Mouse (Mus musculus) liver, embryonic 13.5 days (tissue): ENCODE results near the gene Dtwd1. TPM values are rescaled to one million over a fixed set of nuclear protein-coding genes. Genes with fewer than 3 reads are reported as not detected.
"Not testable (repeated sequence)": the region's sequence is repeated elsewhere in the genome, so short reads cannot be mapped to it uniquely, and the experiment has no call there.

ENCODE experiments used
- ATAC-seq: fragments of 200-750 bp; cut with Nextera tagmentation; 2 replicates; pipeline ENCODE4 v1.8.0; 2017; ENCODE audit warnings: low read depth, mild to moderate bottlenecking, moderate number of reproducible peaks, moderate library complexity
- DNase-seq: peaks from one replicate; pipeline ENCODE4 v3.0.0; 2022
- H3K27ac ChIP-seq: fragments of 300-500 bp; sonication (generic); 2 replicates; pipeline ENCODE4 v1.5.1; 2015; ENCODE audit warnings: moderate library complexity, mild to moderate bottlenecking, inconsistent platforms
- H3K27me3 ChIP-seq: fragments of 300-500 bp; sonication (generic); 2 replicates; pipeline ENCODE4 v1.6.1; 2015; ENCODE audit warnings: mild to moderate bottlenecking, inconsistent platforms
- H3K36me3 ChIP-seq: fragments of 300-500 bp; sonication (generic); 2 replicates; pipeline ENCODE4 v1.6.1; 2015; ENCODE audit warnings: mild to moderate bottlenecking, inconsistent platforms
- H3K4me1 ChIP-seq: fragments of 300-500 bp; sonication (generic); replicated peaks from 2 replicates; pipeline ENCODE4 v1.6.1; 2015; ENCODE audit warnings: inconsistent platforms
- H3K4me2 ChIP-seq: fragments of 300-500 bp; sonication (generic); 2 replicates; pipeline ENCODE4 v1.6.1; 2015; ENCODE audit warnings: inconsistent platforms, mild to moderate bottlenecking, moderate library complexity
- H3K4me3 ChIP-seq: fragments of 300-500 bp; sonication (generic); replicated peaks from 2 replicates; pipeline ENCODE4 v1.5.1; 2015; ENCODE audit warnings: mild to moderate bottlenecking, inconsistent platforms
- H3K9ac ChIP-seq: fragments of 300-500 bp; sonication (generic); 2 replicates; pipeline ENCODE4 v1.6.1; 2015; ENCODE audit warnings: mild to moderate bottlenecking, inconsistent platforms
- H3K9me3 ChIP-seq: fragments of 300-500 bp; sonication (generic); replicated peaks from 2 replicates; pipeline ENCODE4 v1.6.1; 2016; ENCODE audit warnings: inconsistent platforms
- WGBS: fragments of 180-500 bp; shearing (Covaris S2); methylation state at CpG from one replicate; pipeline ENCODE4 v1.1.7; 2015; ENCODE audit not compliant: insufficient replicate concordance; 5-methylcytosine and 5-hydroxymethylcytosine counted together
- polyA plus RNA-seq: library from polyadenylated mRNA; unstranded; fragments of >200 nt; fragmentation: Nextera tagmentation; extraction: Ambion mirVana; gene quantifications from 2 replicates; pipeline ENCODE4 v1.2.1, GENCODE M21; 2015

The Dtwd1 gene
- polyA plus RNA-seq, 1 experiment from 2014 or later: 28.5 TPM

GRCm38 (mm10) chr2:126211011-126211680 is 59.2 kb downstream of the Dtwd1 start:
- no peak overlapping the region for H3K4me2 ChIP-seq
- no peaks in the 10 kb centered on the region for H3K36me3 ChIP-seq
- no peak overlapping the region for H3K4me3 ChIP-seq
- DNase-seq (no peak), ATAC-seq (no peak)
- no peak overlapping the region for H3K27ac ChIP-seq
- H3K9ac ChIP-seq: no peak overlapping the region
- H3K27me3 ChIP-seq: no peaks in the 10 kb centered on the region
- H3K4me1 ChIP-seq: no peaks in the 10 kb centered on the region
- WGBS: 61% methylated on average over 6 of the region's 6 CpGs
- H3K9me3 ChIP-seq: no peaks in the 10 kb centered on the region

DNA sequence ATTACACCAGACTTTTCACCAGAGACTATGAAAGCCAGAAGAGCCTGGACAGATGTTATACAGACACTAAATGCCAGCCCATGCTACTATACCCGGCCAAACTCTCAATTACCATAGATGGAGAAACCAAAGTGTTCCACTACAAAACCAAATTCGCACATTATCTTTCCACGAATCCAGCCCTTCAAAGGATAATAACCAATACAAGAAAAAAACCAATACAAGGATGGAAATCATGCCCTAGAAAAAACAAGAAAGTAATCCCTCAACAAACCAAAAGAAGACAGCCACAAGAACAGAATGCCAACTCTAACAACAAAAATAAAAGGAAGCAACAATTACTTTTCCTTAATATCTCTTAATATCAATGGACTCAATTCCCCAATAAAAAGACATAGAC is 62.9 kb downstream of the Dtwd1 start, which contains the start of gene Gm17555:
Gm17555 (plus strand) TSS at position 301 of the 400 bp plus-strand sequence.
- H3K9ac ChIP-seq, H3K27me3 ChIP-seq, H3K4me1 ChIP-seq, H3K27ac ChIP-seq, H3K36me3 ChIP-seq, H3K4me3 ChIP-seq, H3K9me3 ChIP-seq, DNase-seq, H3K4me2 ChIP-seq, ATAC-seq: not testable (repeated sequence)
- 73% methylated on average over 3 of the region's 3 CpGs for WGBS

Other genes with a start within 250 kb of the Dtwd1 start
- 0.10 and 0.14 TPM in 2 replicates for gene Fgf7, start 117.5 kb upstream of the Dtwd1 start, polyA plus RNA-seq
- gene Fam227b, start 137 bp upstream of the Dtwd1 start, polyA plus RNA-seq: not detected in 2 replicates
- not detected in 2 replicates for gene Gm17555, start 63.0 kb downstream of the Dtwd1 start, polyA plus RNA-seq